Mouse (Mus musculus): ENCODE results near the gene Oaz2.

The Oaz2 gene

DNA sequence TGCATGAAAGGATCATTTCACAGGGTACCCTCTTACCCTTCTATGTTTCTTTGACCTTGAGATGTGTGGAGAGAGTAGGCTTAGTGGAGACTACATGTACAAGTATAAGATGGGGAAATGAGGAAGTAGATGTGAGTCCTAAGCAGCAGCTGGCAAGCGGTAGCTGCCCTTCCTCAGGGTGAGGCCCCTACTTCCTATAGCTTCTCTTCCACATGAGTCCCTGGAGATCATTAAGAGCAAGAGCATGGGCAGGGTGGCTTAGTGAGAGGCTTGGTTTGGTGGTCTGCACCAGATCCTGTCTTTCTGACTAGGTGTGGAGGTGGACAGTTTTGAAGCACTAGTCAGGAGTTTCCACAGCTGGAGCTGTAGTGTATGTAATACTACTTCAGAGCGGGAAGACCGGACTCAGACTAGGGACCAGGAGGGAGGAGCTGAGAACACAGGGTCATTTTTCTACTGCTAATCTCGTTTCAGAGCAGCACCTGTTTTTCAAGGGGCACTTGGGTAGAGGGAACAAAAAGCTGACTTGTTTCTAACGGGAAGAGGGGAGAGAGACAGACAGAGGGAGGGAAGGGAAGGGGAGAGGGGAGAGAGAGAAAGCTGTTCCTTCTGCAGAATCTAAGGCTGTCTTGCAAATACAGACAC, 25.3 kb downstream of the Oaz2 start:
- DNase-seq (ENCODE audit: inconsistent ontology term): no peak

DNA sequence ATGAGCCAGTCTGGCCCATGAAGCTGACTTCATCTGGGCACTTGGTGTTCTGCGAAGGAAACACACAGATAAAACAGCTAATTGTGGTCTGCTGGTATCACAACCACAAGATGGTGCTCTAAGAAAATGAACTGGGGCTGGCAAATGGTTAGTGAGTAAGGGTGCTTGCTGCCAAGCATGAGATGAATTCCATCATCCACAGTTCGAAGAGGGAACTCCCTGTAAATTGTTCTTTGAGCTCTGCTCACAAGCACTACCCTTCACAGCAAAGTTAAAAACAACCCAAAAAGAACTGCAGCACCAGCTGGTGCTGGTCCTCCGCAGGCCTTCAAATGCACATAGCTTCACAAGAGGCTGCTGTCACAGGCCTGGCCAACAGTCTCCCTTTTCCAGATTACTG, 27.8 kb downstream of the Oaz2 start:
- peak; percentile 69 for DNase-seq (ENCODE audit: inconsistent ontology term)

DNA sequence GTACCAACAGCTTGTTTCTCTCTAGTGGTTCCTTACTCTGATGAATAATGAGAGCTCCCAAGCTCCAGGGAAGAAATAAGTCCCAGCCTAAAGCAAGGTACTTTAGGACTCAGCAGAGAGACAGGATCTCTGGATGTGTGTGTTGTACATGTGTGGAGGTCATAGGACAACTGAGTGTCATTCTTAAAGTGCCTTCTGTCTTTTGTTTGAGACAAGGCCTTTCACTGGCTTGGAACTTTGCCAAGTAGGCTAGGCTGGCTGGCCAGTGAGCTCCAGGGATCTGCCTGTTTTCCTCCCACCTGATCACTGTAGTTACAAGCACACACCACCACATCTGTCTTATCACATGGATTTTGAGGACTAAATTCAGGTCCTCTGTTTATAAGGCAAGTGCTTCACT, 28.5 kb downstream of the Oaz2 start:
- peak; percentile 29 for DNase-seq (ENCODE audit: inconsistent ontology term)

DNA sequence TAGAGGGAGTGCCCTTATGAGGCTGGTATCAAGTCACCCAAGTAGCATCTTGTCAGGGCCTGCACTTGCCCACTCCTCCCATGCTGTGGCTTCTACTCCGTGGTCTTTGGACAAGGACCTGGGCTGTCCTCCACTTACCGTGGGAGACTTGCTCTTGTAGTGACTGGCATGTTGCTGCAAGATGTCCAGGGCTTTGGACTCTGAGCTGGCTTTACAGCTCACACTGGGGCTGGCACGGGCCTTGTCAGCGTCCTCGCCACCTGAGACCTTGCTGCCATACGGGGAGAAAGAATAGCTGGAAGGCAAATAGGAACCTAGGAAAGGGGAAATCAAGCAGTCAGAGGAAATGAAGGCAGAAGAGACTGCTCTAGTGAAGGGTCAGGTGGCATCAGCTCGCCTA, 29.6 kb downstream of the Oaz2 start:
- no peak for DNase-seq (ENCODE audit: inconsistent ontology term)

DNA sequence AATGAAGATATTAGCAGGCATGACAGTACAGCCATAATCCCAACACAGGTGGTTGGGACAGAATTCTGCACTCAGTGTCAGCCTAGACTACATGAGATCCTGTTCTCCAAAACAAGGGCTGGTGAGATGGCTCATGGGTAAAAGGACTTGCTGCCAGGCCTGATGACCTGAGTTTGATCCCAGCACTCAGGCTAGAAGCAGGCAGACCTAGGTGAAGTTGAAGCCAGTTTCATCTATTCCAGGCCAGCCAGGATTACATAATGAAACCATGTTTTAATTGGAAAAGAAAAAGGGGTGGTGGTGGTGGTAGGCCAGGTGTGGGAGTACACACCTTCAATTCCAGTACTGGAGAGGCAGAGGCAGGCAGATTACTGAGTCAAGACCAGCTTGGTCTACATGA, 30.2 kb downstream of the Oaz2 start:
- DNase-seq (ENCODE audit: inconsistent ontology term): no peak

DNA sequence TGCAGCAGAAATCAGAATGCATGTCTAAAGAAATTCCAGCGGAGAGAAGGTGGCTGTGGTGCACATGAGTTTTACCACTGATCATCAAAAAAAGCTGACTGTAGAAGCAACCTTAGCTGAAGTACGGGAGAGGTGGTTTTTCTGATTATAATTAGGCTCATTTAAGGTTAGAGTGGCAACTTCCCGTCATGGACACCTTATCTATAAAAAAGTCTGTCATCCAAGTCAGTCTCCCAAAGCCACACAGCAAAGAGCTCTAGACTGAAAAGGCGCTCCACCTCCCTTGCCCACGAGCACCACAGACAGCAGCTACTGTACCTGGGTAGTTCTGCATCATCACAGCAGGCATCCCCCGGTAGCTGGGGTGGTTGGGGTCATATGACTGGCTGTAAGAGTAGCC, 32.7 kb downstream of the Oaz2 start:
- no peak for DNase-seq (ENCODE audit: inconsistent ontology term)

DNA sequence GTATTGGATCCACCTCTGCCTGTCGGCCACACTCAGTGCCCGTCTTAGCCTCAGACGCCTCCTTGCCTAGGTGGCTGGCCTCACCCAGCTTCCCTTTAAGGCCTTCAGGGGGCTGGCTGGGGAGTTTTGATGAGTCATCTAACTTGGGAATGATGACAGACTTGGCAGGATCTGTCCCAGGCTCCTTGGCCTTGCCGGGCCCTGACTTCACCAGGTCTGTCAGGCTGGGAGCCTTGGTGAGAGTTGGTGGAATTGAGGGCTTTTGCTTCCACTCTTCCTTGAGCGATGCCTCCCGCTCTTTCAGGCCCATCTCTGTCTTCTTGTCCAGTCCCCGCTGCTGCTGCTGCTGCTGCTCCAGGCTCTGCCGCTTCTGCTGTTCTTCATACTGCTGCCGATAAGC, 34.5 kb downstream of the Oaz2 start:
- no peak for DNase-seq (ENCODE audit: inconsistent ontology term)

DNA sequence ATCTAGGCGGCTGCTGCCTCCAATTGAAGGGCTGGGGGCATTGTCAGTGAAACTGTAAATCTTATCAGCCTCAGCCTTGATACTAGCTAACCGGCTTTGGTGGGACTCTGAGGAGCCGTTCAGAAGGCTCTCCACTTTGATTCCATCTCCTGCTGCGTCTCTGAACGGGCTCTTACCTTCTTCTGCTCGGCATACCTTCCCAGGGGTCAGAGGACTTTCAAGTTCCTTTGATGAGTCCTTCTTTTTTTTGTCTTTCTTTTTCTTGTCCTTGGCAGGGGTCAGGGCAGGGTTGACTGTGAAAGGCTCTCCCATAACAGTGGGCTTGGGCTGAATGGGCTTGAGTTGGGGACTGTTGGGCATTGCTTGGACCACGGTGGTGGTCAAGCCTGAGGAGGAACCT, 35.4 kb downstream of the Oaz2 start:
- DNase-seq (ENCODE audit: inconsistent ontology term): no peak

DNA sequence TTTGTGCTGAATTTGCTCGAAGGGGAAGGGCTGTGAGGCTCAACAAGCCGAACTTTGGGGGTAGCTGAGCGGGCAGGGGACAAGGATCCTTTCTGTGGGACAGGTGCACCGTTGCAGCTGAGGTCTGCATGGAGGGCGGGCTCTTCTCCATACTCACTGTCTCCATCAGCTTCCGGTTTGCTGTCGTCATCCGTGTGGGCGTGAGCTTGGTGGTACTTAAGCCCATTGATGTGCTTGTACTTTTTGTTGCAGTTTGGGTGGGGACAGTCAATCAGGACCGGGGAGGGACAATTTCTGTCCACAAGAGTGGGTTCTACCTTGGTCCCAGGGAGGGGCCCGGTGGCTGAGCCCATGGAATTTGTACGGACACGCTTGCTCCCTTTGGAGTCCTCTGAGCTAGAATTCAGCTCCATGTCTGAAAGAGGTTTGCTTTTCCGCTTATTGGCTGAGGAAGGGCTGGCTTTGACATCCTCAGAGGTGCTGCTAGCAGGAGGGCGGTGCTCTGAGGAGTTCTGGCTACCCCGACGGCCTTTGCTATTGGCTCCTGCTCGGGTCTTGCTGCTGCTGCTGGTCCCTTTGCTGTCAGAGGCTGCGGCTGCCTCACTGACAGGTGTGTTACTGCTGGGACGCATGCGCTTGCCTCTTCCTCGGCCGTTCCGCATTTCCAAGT, 36.3 kb downstream of the Oaz2 start:
- DNase-seq (ENCODE audit: inconsistent ontology term): no peak

DNA sequence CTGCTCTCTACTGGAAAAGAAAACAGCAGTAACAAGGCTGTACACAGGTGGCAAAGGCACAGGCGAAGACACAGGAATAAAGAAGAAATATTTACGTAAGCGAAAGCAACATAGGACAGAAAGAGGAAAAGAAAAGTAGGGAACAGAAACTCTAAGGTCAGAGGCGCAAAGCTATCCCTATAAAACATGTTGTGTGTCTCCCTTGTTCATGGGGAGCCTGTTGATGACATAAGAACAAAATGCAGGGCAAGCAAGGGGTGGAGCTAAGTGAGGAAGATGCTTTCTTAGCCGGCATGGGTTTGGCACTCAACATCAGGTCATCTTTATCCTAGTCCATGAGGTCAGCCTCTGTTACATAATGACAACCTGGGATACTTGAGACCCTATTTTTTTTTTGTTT, 50.4 kb downstream of the Oaz2 start:
- no peak for DNase-seq (ENCODE audit: inconsistent ontology term)

DNA sequence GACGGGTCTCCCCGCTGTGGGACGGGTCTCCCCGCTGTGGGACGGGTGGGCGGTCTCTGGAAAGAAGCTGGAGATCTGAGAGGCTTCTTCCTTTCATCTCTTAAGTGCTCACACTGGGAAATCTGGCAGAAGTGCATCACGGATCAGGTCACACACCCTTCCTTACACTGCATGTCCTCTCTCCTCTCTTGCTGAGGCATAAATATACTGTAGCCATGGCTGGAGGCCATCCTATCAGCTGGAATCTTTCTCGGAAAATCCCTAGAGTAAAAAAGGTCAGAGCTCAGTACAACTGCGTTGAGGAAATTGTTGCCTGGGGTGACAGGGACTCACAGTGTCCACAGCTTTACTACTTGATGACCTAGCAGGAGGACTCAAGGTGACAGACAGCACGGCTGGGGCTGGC, 53.4 kb downstream of the Oaz2 start:
- no peak for DNase-seq (ENCODE audit: inconsistent ontology term)

DNA sequence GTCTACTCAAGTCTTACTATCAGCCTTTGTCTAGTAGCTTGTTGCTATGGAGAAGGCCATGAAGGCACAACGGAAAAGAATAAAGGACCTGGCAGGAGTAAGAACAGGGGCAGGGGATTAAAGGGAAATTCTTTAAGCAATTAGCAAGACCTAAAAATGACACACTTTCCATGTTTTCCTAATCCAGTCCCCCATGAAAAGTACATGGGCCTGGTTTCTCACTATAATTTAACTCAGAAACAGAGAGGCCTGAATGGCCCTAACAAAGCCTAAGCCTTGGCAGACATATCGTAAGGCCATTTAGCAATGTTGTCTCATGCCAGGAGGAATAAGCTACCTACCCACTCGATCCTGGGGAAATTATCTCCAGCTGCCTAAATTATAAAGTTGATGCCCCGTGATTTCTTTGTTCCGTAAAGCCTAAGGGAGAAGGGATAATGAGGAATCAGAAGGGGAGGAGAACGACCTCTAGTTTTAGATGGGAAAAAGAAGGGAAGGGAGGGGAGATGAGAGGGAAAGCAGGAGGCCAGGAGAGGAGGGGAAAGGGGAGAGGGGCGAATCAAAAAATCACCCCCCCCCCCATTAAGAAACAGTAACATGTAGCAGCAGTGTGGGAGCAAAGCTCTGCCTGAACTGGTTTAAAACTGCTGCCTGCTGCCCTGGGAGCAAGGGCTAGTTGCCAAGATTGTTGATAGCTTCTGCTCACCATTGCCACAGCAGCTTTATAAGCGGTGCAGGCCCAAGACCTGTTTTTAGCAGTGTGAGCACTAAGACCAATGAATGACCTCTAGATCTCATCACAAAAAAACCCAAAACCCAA, 56.9 kb downstream of the Oaz2 start:
- DNase-seq (ENCODE audit: inconsistent ontology term): peak; percentile 59

DNA sequence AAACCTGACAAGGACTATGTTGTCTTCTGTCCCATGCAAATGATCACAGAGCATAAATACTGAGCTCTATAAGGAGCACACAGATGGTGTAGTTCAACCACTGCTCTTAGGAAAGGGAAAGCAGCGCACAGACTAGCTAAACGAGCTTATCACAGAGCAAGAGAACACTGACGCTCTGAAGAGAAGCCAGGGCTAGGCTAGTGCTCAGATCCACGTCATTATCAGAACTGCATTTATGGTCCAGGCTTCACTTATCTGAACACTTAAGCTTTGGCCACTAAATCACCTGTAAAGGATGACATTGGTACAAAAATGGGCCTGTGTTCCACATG, 57.5 kb downstream of the Oaz2 start:
- DNase-seq (ENCODE audit: inconsistent ontology term): no peak

DNA sequence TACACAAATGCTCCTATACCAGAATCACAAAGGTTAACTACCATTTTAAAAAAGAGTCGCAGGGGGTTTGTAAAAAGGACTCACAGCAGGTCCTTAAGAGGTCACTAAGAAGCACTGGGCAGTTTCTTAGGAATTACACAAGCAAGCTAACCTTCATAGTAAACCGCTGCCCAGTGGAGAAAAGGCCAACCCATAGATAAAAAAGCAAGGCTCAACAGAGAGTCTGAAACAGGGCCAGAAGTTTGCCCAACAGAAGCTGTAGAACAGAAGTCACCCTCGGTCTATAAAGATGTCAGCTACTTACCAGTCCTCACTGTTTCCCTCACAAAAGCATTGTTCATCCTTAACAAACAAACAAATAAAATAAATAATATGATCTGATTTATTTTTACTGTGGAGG, 58.6 kb downstream of the Oaz2 start:
- no peak for DNase-seq (ENCODE audit: inconsistent ontology term)

DNA sequence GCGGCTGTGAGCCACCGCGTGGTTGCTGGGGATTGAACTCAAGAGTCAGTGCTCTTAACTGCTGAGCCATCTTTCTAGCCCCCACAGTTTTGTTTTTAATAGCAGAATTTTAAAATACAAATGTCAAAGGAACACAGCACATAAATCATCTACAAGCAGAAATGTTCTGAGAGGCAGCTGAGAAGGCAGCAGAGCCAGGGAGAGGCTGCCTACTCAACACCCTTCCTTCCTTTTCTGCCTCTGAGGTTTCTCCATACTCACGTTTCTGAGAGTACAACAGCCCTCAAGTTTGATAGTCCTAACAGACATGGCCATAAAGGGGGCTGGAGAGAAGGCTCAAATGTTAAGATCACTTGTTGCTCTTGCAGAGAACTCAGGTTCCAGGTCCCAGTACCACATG, 59.7 kb downstream of the Oaz2 start:
- no peak for DNase-seq (ENCODE audit: inconsistent ontology term)

DNA sequence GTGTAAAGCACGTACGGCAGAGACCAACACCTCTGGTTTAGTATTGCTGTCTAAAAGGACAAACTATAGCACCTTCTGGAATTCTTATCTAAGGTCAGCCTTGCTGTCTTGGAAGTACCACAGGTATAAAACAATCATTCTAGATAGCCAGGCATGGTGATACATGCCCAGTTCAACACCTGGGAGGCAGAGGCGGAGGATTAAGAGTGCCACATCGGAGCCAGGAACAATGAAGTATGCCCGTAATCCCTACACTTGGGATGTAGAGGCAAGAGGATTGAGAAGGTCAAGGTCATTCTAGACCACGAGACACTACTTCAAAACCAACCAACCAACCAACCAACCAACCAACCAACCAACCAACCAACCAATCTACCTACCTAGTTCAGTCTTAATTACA, 60.8 kb downstream of the Oaz2 start:
- DNase-seq (ENCODE audit: inconsistent ontology term): no peak

DNA sequence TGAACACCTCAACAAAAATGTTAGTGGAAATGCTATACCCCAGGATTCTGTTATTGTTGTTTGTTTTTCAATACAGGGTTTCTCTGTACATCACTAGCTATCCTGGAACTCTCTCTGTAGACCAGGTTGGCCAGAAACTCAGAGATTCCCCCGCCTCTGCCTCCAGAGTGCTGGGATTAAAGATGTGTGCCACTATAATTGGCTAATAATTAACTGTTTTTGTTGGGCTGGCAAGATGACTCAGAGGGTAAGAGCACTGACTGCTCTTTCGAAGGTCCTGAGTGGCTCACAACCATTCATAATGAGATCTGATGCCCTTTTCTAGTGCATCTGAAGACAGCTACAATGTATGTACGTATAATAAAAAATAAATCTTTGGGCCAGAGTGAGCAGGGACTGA, 67.1 kb downstream of the Oaz2 start:
- no peak for DNase-seq (ENCODE audit: inconsistent ontology term)

Data from Muller cell, postnatal 12 days (primary cell).